Mouse (Mus musculus) lung, embryonic 14.5 days (tissue): ENCODE measurements at regions not wholly inside any gene's neighbourhood (a gene's known extent, or its start where the extent isn't known, plus 50 kb on each side); places are given as distances from the start of the nearest gene placed in this dataset.
A peak's percentile ranks its signal among the peaks of the same experiment; 100 is the strongest.

Experiments
- ATAC-seq: fragments of 200-750 bp; cut with Nextera tagmentation; 2 replicates; pipeline ENCODE4 v1.8.0; 2017; ENCODE audit warnings: mild to moderate bottlenecking, moderate TSS enrichment, moderate library complexity; ENCODE audit not compliant: insufficient read depth
- DNase-seq: peaks from one replicate; pipeline ENCODE4 v3.0.0-alpha.2; 2015
- H3K27ac ChIP-seq: fragments of 300-500 bp; sonication (generic); 2 replicates; pipeline ENCODE4 v1.5.1; 2014; ENCODE audit warnings: low read depth, mild to moderate bottlenecking, moderate library complexity
- H3K27me3 ChIP-seq: fragments of 300-500 bp; sonication (generic); 2 replicates; pipeline ENCODE4 v1.6.1; 2014; ENCODE audit warnings: low read length, control low read depth; ENCODE audit not compliant: insufficient read depth
- H3K36me3 ChIP-seq: fragments of 300-500 bp; sonication (generic); 2 replicates; pipeline ENCODE4 v1.6.1; 2014; ENCODE audit warnings: control low read depth; ENCODE audit not compliant: insufficient read depth
- H3K4me1 ChIP-seq: fragments of 300-500 bp; sonication (generic); 2 replicates; pipeline ENCODE4 v1.6.1; 2014; ENCODE audit warnings: antibody characterized with exemption, control low read depth; ENCODE audit not compliant: insufficient read depth
- H3K4me2 ChIP-seq: fragments of 300-500 bp; sonication (generic); 2 replicates; pipeline ENCODE4 v1.6.1; 2014; ENCODE audit warnings: mild to moderate bottlenecking
- H3K4me3 ChIP-seq: fragments of 300-500 bp; sonication (generic); 2 replicates; pipeline ENCODE4 v1.5.1; 2014; ENCODE audit warnings: low read depth, low read length
- H3K9ac ChIP-seq: fragments of 300-500 bp; sonication (generic); 2 replicates; pipeline ENCODE4 v1.6.1; 2014
- H3K9me3 ChIP-seq: fragments of 300-500 bp; sonication (generic); 2 replicates; pipeline ENCODE4 v1.6.1; 2016; ENCODE audit warnings: low read depth, low read length, control low read depth
- CTCF ChIP-seq: IDR thresholded peaks from 2 replicates; pipeline ENCODE4 v1.5.1; 2016; ENCODE audit warnings: antibody characterized with exemption, low read depth
- WGBS: fragments of 180-500 bp; shearing (Covaris S2); extraction: QIAGEN DNeasy Blood & Tissue Kit; methylation state at CpG from one replicate; pipeline ENCODE4 v1.1.7; 2014; 5-methylcytosine and 5-hydroxymethylcytosine counted together

GRCm38 (mm10) chr3:66738201-66739062 lies 242.8 kb upstream of the Rsrc1 start:
- no peaks in the 10 kb centered on the region for H3K36me3 ChIP-seq
- DNase-seq (peak; percentile 56), ATAC-seq (peak; percentile 74)
- H3K4me3 ChIP-seq: no peak overlapping the region
- H3K27me3 ChIP-seq: no peaks in the 10 kb centered on the region
- H3K27ac ChIP-seq: no peak overlapping the region
- H3K4me2 ChIP-seq: no peak overlapping the region
- no peak for TF ChIP-seq CTCF
- peaks cover 3% of the 10 kb centered on the region; the same call in 1 of the 2 replicates for H3K4me1 ChIP-seq
- no peaks in the 10 kb centered on the region for H3K9me3 ChIP-seq
- no peak overlapping the region for H3K9ac ChIP-seq
- 37% methylated on average over 12 of the region's 12 CpGs for WGBS

GRCm38 (mm10) chr3:66739356-66740014 lies 241.7 kb upstream of the Rsrc1 start:
- ATAC-seq: no peak
- no peak overlapping the region for H3K27ac ChIP-seq
- no peaks in the 10 kb centered on the region for H3K27me3 ChIP-seq

GRCm38 (mm10) chr3:66744133-66744913 lies 236.9 kb upstream of the Rsrc1 start:
- no peaks in the 10 kb centered on the region for H3K4me1 ChIP-seq
- no peaks in the 10 kb centered on the region for H3K9me3 ChIP-seq
- ATAC-seq (no peak), DNase-seq (no peak)
- no peak for TF ChIP-seq CTCF
- no peak overlapping the region for H3K27ac ChIP-seq
- no peak overlapping the region for H3K4me3 ChIP-seq
- H3K9ac ChIP-seq: no peak overlapping the region
- H3K36me3 ChIP-seq: no peaks in the 10 kb centered on the region
- no peak overlapping the region for H3K4me2 ChIP-seq
- 72% methylated on average over 11 of the region's 11 CpGs for WGBS
- H3K27me3 ChIP-seq: no peaks in the 10 kb centered on the region

More at GRCm38 (mm10) chr3:66739356-66740014, 241.7 kb upstream of the Rsrc1 start:
- H3K9me3 ChIP-seq: no peaks in the 10 kb centered on the region
- no peak overlapping the region for H3K9ac ChIP-seq
- no peak overlapping the region for H3K4me2 ChIP-seq
- TF ChIP-seq CTCF: no peak
- H3K4me3 ChIP-seq: no peak overlapping the region
- peak; percentile 10 for DNase-seq
- WGBS: 41% methylated on average over 7 of the region's 7 CpGs
- H3K4me1 ChIP-seq: peaks cover 3% of the 10 kb centered on the region; the same call in 1 of the 2 replicates
- H3K36me3 ChIP-seq: no peaks in the 10 kb centered on the region

- H3K4me2 ChIP-seq: no peak overlapping the region
- H3K9ac ChIP-seq: no peak overlapping the region
- H3K36me3 ChIP-seq: no peaks in the 10 kb centered on the region
- DNase-seq: no peak
- H3K27me3 ChIP-seq: no peaks in the 10 kb centered on the region
- no peak overlapping the region for H3K4me3 ChIP-seq
- H3K9me3 ChIP-seq: no peaks in the 10 kb centered on the region
- no peak overlapping the region for H3K27ac ChIP-seq
- no peaks in the 10 kb centered on the region for H3K4me1 ChIP-seq
- no peak for ATAC-seq
- WGBS: 84% methylated on average over 19 of the region's 19 CpGs
- no peak for TF ChIP-seq CTCF
Observed at GRCm38 (mm10) chr3:66746373-66747072, 234.7 kb upstream of the Rsrc1 start.

- H3K27ac ChIP-seq: no peak overlapping the region
- H3K9ac ChIP-seq: no peak overlapping the region
- no peak for ATAC-seq
- no peak for DNase-seq
- no peak for TF ChIP-seq CTCF
- 71% methylated on average over 20 of the region's 20 CpGs for WGBS
- H3K4me1 ChIP-seq: no peaks in the 10 kb centered on the region
- H3K9me3 ChIP-seq: no peaks in the 10 kb centered on the region
- H3K27me3 ChIP-seq: no peaks in the 10 kb centered on the region
- no peak overlapping the region for H3K4me2 ChIP-seq
- H3K4me3 ChIP-seq: no peak overlapping the region
- H3K36me3 ChIP-seq: no peaks in the 10 kb centered on the region
Observed at GRCm38 (mm10) chr3:66747073-66747710, 234.0 kb upstream of the Rsrc1 start.

- Histone ChIP-seq H3K9ac (no peak overlapping the region), H3K36me3 (no peaks in the 10 kb centered on the region), H3K4me2 (no peak overlapping the region), H3K9me3 (no peaks in the 10 kb centered on the region), H3K27me3 (no peaks in the 10 kb centered on the region), H3K4me1 (no peaks in the 10 kb centered on the region), H3K4me3 (no peak overlapping the region), H3K27ac (no peak overlapping the region)
- DNase-seq (peak; percentile 22), ATAC-seq (no peak)
- 54% methylated on average over 3 of the region's 3 CpGs for WGBS
- TF ChIP-seq CTCF: no peak
Observed at GRCm38 (mm10) chr3:66758141-66758540, 223.0 kb upstream of the Rsrc1 start.
